Mouse (Mus musculus): ENCODE data around the gene Sstr2. TPM values are rescaled to one million over a fixed set of nuclear protein-coding genes. Genes with fewer than 3 reads are reported as not detected.

The Sstr2 gene
- total RNA-seq, 1 experiment from 2014 or later: not detected

GRCm38 (mm10) chr11:113617132-113617911, 1.8 kb upstream of the Sstr2 start:
- peak; percentile 59 for ATAC-seq (replicated peaks; ENCODE audit: insufficient number of reproducible peaks, low FRiP score, low TSS enrichment, poor library complexity, severe bottlenecking)

- ATAC-seq (replicated peaks; ENCODE audit: insufficient number of reproducible peaks, low FRiP score, low TSS enrichment, poor library complexity, severe bottlenecking): no peak
Observed at GRCm38 (mm10) chr11:113618303-113618671, 855 bp upstream of the Sstr2 start.

- no peak for ATAC-seq (replicated peaks; ENCODE audit: insufficient number of reproducible peaks, low FRiP score, low TSS enrichment, poor library complexity, severe bottlenecking)
Observed at GRCm38 (mm10) chr11:113619420-113620080, 408 bp downstream of the Sstr2 start.

GRCm38 (mm10) chr11:113621001-113621400, 1.9 kb downstream of the Sstr2 start:
- ATAC-seq (replicated peaks; ENCODE audit: insufficient number of reproducible peaks, low FRiP score, low TSS enrichment, poor library complexity, severe bottlenecking): no peak

GRCm38 (mm10) chr11:113622028-113622427, 2.9 kb downstream of the Sstr2 start:
- no peak for ATAC-seq (replicated peaks; ENCODE audit: insufficient number of reproducible peaks, low FRiP score, low TSS enrichment, poor library complexity, severe bottlenecking)

- no peak for ATAC-seq (replicated peaks; ENCODE audit: insufficient number of reproducible peaks, low FRiP score, low TSS enrichment, poor library complexity, severe bottlenecking)
Observed at GRCm38 (mm10) chr11:113625437-113625836, 6.3 kb downstream of the Sstr2 start.

- ATAC-seq (replicated peaks; ENCODE audit: insufficient number of reproducible peaks, low FRiP score, low TSS enrichment, poor library complexity, severe bottlenecking): no peak
Observed at GRCm38 (mm10) chr11:113627785-113628184, 8.6 kb downstream of the Sstr2 start.

- no peak for ATAC-seq (replicated peaks; ENCODE audit: insufficient number of reproducible peaks, low FRiP score, low TSS enrichment, poor library complexity, severe bottlenecking)
Observed at GRCm38 (mm10) chr11:113630642-113631041, 11.5 kb downstream of the Sstr2 start.

- ATAC-seq (replicated peaks; ENCODE audit: insufficient number of reproducible peaks, low FRiP score, low TSS enrichment, poor library complexity, severe bottlenecking): no peak
Observed at GRCm38 (mm10) chr11:113631302-113631701, 12.2 kb downstream of the Sstr2 start.

- no peak for ATAC-seq (replicated peaks; ENCODE audit: insufficient number of reproducible peaks, low FRiP score, low TSS enrichment, poor library complexity, severe bottlenecking)
Observed at GRCm38 (mm10) chr11:113631862-113632261, 12.7 kb downstream of the Sstr2 start.

GRCm38 (mm10) chr11:113632303-113632702, 13.2 kb downstream of the Sstr2 start:
- ATAC-seq (replicated peaks; ENCODE audit: insufficient number of reproducible peaks, low FRiP score, low TSS enrichment, poor library complexity, severe bottlenecking): no peak

- ATAC-seq (replicated peaks; ENCODE audit: insufficient number of reproducible peaks, low FRiP score, low TSS enrichment, poor library complexity, severe bottlenecking): no peak
Observed at GRCm38 (mm10) chr11:113633398-113633797, 14.3 kb downstream of the Sstr2 start.

- no peak for ATAC-seq (replicated peaks; ENCODE audit: insufficient number of reproducible peaks, low FRiP score, low TSS enrichment, poor library complexity, severe bottlenecking)
Observed at GRCm38 (mm10) chr11:113634699-113635121, 15.6 kb downstream of the Sstr2 start.

- 0 out of 2 replicates have a peak, but pooled peaks have one; percentile 22 for ATAC-seq (replicated peaks; ENCODE audit: insufficient number of reproducible peaks, low FRiP score, low TSS enrichment, poor library complexity, severe bottlenecking)
Observed at GRCm38 (mm10) chr11:113638680-113639079, 19.5 kb downstream of the Sstr2 start.

GRCm38 (mm10) chr11:113645181-113645580, 26.0 kb downstream of the Sstr2 start:
- no peak for ATAC-seq (replicated peaks; ENCODE audit: insufficient number of reproducible peaks, low FRiP score, low TSS enrichment, poor library complexity, severe bottlenecking)

- ATAC-seq (replicated peaks; ENCODE audit: insufficient number of reproducible peaks, low FRiP score, low TSS enrichment, poor library complexity, severe bottlenecking): peak; percentile 60
Observed at GRCm38 (mm10) chr11:113648152-113648551, 29.0 kb downstream of the Sstr2 start.

- no peak for ATAC-seq (replicated peaks; ENCODE audit: insufficient number of reproducible peaks, low FRiP score, low TSS enrichment, poor library complexity, severe bottlenecking)
Observed at GRCm38 (mm10) chr11:113648690-113649352, 29.7 kb downstream of the Sstr2 start, which contains the start of gene Cog1. Gene Cog1 (plus strand): TSS chr11:113649169.

GRCm38 (mm10) chr11:113649353-113650210, 30.4 kb downstream of the Sstr2 start, which contains the start of gene Slc39a11:
Gene Slc39a11 (minus strand): TSS chr11:113650079.
- no peak; the same call in 1 of the 2 replicates for ATAC-seq (replicated peaks; ENCODE audit: insufficient number of reproducible peaks, low FRiP score, low TSS enrichment, poor library complexity, severe bottlenecking)
